Mouse (Mus musculus) myocyte (in vitro differentiated cells): ENCODE measurements around the gene Fads1.

Experiments used
- MAX ChIP-seq: IDR thresholded peaks from one replicate; pipeline ENCODE4 v1.6.1; 2011; ENCODE audit warnings: low read depth, mild to moderate bottlenecking, control low read depth
- POLR2A ChIP-seq: IDR thresholded peaks from one replicate; pipeline ENCODE4 v1.6.1; 2011; ENCODE audit warnings: low read depth, mild to moderate bottlenecking, control low read depth, moderate library complexity; ENCODE audit not compliant: insufficient read length
- SRF ChIP-seq: IDR thresholded peaks from one replicate; pipeline ENCODE4 v1.6.1; 2011; ENCODE audit warnings: low read depth; ENCODE audit not compliant: control insufficient read depth, insufficient read length
- TCF12 ChIP-seq: IDR thresholded peaks from one replicate; pipeline ENCODE4 v1.6.1; 2011; ENCODE audit warnings: mild to moderate bottlenecking, control low read depth; ENCODE audit not compliant: poor library complexity, insufficient read depth, severe bottlenecking

GRCm38 (mm10) chr19:10232327-10233017 is 49.8 kb downstream of the Fads1 start:
- no peak for TF ChIP-seq SRF
- no peak for TF ChIP-seq POLR2A
- no peak for TF ChIP-seq TCF12
- TF ChIP-seq MAX: no peak
